Mouse (Mus musculus): ENCODE results near the gene Abhd15. TPM values are rescaled to one million over a fixed set of nuclear protein-coding genes. Genes with fewer than 3 reads are reported as not detected.

Abhd15 gene
- total and polyA plus RNA-seq, 2 experiments from 2014 or later, result 1.2 to 2.1 TPM

DNA sequence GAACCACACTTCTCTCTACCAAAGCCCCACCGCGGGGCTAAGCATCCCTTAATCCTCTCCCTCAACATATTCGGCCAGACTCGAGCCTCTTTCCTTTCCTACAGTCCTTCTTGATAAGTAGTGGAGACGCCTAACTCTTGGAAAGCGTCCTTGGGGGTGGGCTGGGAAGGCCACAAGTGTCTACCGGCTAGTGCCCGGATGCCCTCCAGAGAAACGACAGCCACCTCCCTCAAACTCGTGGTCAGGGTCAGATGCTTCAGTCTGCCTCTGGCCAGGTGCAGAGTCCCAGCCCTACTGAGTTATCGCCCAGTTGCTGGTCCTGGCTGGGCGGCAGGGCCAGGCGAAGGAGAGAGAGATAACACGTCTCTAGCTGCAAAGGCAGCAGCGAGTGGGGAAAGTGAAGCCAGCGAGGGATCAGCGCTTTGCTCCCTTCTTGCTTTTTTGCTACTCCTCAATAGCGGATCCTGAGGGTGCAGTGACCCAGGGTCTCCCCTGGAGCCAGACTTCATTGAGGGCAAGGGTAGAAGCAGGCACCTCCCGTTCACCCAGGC, 565 bp upstream of the Abhd15 start:
- H3K27me3 ChIP-seq (ENCODE audit: control insufficient read depth, insufficient read depth, low read length), result peaks cover 5% of the 10 kb centered on the region; the same call in 1 of the 2 replicates
- H3K27ac ChIP-seq (ENCODE audit: low read depth), result peak overlapping the region; percentile 63
- peak overlapping the region; percentile 81 for H3K4me2 ChIP-seq (ENCODE audit: low read depth, low read length)
- DNase-seq (ENCODE audit: low spot score) (no peak), ATAC-seq (ENCODE audit: insufficient read depth, low read depth) (peak; percentile 9; the same call in 1 of the 2 replicates)
- no peaks in the 10 kb centered on the region for H3K9me3 ChIP-seq (replicated peaks; ENCODE audit: control insufficient read depth, low read length)
- no peak for TF ChIP-seq CTCF (IDR thresholded peaks at IDR 0.05; ENCODE audit: low read depth)
- no peak for TF ChIP-seq EP300 (IDR thresholded peaks at IDR 0.05; ENCODE audit: low read depth)
- H3K4me3 ChIP-seq (ENCODE audit: low read depth, low read length), result peak overlapping the region; percentile 69
- no peaks in the 10 kb centered on the region for H3K36me3 ChIP-seq (replicated peaks; ENCODE audit: control insufficient read depth, insufficient read depth, low read length)
- WGBS, result 6% methylated on average over 19 of the region's 19 CpGs
- peak overlapping the region; percentile 33 for H3K9ac ChIP-seq (replicated peaks; ENCODE audit: low read depth, low read length)
- peaks cover 22% of the 10 kb centered on the region for H3K4me1 ChIP-seq (ENCODE audit: control insufficient read depth, insufficient read depth)

DNA sequence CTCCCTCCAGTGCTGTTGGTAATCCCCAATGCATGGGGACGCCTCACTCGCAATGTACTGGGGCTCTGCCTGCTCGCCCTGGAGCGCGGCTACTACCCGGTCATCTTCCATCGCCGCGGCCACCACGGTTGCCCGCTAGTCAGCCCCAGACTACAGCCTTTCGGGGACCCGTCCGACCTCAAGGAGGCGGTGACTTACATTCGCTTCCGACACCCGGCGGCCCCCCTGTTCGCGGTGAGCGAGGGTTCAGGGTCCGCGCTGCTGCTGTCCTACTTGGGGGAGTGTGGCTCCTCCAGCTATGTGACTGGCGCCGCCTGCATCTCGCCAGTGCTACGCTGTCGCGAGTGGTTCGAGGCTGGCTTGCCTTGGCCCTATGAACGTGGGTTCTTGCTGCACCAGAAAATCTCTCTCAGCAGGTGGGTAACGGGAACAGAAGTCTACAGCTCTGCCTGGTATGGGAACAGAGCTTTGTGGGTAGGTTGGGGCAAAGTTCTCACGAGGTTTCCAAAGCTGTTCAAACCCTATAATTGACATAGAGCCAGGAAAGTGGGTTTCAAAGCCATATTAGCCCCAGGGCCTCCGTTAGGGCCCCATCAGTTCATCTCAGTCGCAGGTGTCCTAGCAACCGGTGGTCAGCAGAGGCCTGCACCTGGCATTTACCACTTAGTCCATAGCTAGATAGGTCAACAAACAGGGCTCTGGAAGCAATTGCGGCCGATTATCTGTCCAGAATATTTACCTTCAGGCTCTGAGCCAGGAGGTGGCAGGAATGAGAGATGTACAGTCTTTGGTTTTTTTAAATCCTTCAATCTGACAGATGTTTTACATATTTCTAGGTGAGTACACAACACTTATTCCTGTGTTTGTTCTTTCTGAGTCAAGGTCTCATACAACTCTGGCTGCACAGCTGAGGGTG, 974 bp downstream of the Abhd15 start, which contains the start of gene Trp53i13:
Gene Trp53i13, minus strand, starts transcription at position 344 of the 916 bp plus-strand sequence.
- DNase-seq (ENCODE audit: low spot score) (no peak), ATAC-seq (ENCODE audit: insufficient read depth, low read depth) (no peak)
- Histone ChIP-seq H3K9ac (replicated peaks; ENCODE audit: low read depth, low read length) (peak within 1 kb of the TSS; percentile 33), H3K4me1 (ENCODE audit: control insufficient read depth, insufficient read depth) (peaks cover 22% of the 10 kb centered on the region), H3K4me2 (ENCODE audit: low read depth, low read length) (peak within 1 kb of the TSS; percentile 81), H3K9me3 (replicated peaks; ENCODE audit: control insufficient read depth, low read length) (no peaks in the 10 kb centered on the region), H3K27ac (ENCODE audit: low read depth) (peak within 1 kb of the TSS; percentile 63; the same call in 1 of the 2 replicates), H3K36me3 (replicated peaks; ENCODE audit: control insufficient read depth, insufficient read depth, low read length) (no peaks in the 10 kb centered on the region), H3K4me3 (ENCODE audit: low read depth, low read length) (peak within 1 kb of the TSS; percentile 69), H3K27me3 (ENCODE audit: control insufficient read depth, insufficient read depth, low read length) (peaks cover 5% of the 10 kb centered on the region; the same call in 1 of the 2 replicates)
- no peak for TF ChIP-seq EP300 (IDR thresholded peaks at IDR 0.05; ENCODE audit: low read depth)
- TF ChIP-seq CTCF (IDR thresholded peaks at IDR 0.05; ENCODE audit: low read depth), result no peak
- WGBS, result 14% methylated on average over 39 of the region's 39 CpGs

DNA sequence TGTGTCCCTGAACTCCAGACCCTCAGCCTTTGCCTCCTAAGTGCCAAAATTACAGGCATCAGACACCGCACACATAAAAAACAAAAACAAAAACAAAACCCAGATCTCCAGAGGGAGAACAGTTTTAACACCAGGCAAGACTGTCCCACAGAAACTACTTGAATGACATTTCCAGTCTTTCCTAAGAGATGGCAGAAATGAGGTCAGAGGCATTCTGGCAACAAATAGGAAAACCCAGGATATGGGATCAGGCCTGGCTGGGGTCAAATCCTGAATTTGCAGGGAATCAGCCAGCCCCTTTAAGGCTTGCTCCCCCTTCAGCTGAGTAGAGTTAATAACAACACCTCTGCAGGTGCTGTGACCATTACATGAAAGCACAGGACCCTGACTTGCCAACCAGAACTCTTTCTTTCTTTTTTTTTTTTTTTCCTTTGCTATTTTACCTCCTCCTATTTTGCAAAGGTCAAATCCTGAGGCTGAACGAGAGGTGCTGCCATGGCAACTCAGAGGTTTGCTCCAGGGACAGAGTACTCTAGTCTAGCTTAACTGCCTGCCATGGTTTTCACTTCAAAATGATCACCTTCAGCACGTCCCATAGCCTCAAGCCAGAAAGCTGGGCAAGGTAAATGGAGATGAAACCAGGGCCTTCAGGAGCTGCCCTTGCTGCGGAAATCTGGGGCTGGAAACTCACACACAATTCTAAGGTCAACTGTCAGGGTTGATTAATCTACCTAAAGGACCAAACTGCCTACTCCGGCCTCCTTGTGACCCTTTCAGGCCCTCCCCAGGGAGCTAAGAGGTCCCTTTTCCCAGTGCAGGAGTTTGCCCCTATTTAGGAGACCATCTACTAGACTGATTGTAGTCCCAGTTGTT, 1.9 kb downstream of the Abhd15 start:
- Histone ChIP-seq H3K4me3 (ENCODE audit: low read depth, low read length) (no peak overlapping the region), H3K9me3 (replicated peaks; ENCODE audit: control insufficient read depth, low read length) (no peaks in the 10 kb centered on the region), H3K27me3 (ENCODE audit: control insufficient read depth, insufficient read depth, low read length) (peaks cover 5% of the 10 kb centered on the region; the same call in 1 of the 2 replicates), H3K9ac (replicated peaks; ENCODE audit: low read depth, low read length) (no peak overlapping the region), H3K4me1 (ENCODE audit: control insufficient read depth, insufficient read depth) (peaks cover 22% of the 10 kb centered on the region), H3K36me3 (replicated peaks; ENCODE audit: control insufficient read depth, insufficient read depth, low read length) (no peaks in the 10 kb centered on the region), H3K4me2 (ENCODE audit: low read depth, low read length) (peak overlapping the region; percentile 18; the same call in 1 of the 2 replicates), H3K27ac (ENCODE audit: low read depth) (no peak overlapping the region)
- ATAC-seq (ENCODE audit: insufficient read depth, low read depth), result no peak
- DNase-seq (ENCODE audit: low spot score), result no peak
- no peak for TF ChIP-seq EP300 (IDR thresholded peaks at IDR 0.05; ENCODE audit: low read depth)
- no peak for TF ChIP-seq CTCF (IDR thresholded peaks at IDR 0.05; ENCODE audit: low read depth)
- WGBS, result 89% methylated on average over 5 of the region's 5 CpGs

DNA sequence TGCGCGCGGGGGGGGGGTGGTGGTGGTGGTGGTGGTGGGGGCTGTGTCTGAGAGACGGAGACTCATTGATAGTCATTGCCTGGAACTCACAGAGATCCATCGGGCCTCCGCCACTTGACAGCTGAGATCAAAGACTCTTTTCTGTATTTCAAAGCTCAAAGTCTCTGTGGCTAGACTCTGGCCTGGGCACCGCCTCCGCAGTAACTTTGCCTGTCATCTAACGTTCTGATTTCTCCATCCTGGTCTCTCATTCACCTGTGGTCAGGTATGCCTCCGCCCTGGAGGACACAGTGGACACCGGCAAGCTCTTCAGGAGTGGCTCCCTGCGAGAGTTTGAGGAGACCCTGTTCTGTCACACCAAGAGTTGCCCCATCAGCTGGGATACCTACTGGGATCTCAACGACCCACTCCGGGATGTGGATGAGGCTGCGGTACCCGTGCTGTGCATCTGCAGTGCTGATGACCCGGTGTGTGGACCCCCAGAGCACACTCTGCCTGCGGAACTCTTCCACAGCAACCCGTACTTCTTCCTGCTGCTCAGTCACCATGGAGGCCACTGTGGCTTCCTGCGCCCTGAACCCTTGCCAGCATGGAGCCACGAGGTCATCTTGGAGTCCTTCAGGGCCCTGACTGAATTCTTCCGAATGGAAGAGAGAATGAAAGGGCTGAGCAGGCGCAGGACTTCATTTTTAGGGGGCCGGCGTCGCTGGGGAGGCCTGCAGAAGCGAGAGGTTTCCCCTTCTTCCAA, 3.3 kb downstream of the Abhd15 start:
- Histone ChIP-seq H3K27ac (ENCODE audit: low read depth) (peak overlapping the region; percentile 62; the same call in 1 of the 2 replicates), H3K4me2 (ENCODE audit: low read depth, low read length) (no peak overlapping the region; the same call in 1 of the 2 replicates), H3K4me3 (ENCODE audit: low read depth, low read length) (no peak overlapping the region; the same call in 1 of the 2 replicates), H3K36me3 (replicated peaks; ENCODE audit: control insufficient read depth, insufficient read depth, low read length) (no peaks in the 10 kb centered on the region), H3K9me3 (replicated peaks; ENCODE audit: control insufficient read depth, low read length) (no peaks in the 10 kb centered on the region), H3K4me1 (ENCODE audit: control insufficient read depth, insufficient read depth) (peaks cover 16% of the 10 kb centered on the region), H3K27me3 (ENCODE audit: control insufficient read depth, insufficient read depth, low read length) (peaks cover 5% of the 10 kb centered on the region; the same call in 1 of the 2 replicates), H3K9ac (replicated peaks; ENCODE audit: low read depth, low read length) (no peak overlapping the region; the same call in 1 of the 2 replicates)
- ATAC-seq (ENCODE audit: insufficient read depth, low read depth) (no peak), DNase-seq (ENCODE audit: low spot score) (no peak)
- WGBS, result 79% methylated on average over 27 of the region's 27 CpGs
- TF ChIP-seq EP300 (IDR thresholded peaks at IDR 0.05; ENCODE audit: low read depth) (no peak), CTCF (IDR thresholded peaks at IDR 0.05; ENCODE audit: low read depth) (no peak)

All from heart, postnatal 0 days (tissue).